9 mouse cellular contexts compared by ENCODE assay signal in the genomic region with DNA sequence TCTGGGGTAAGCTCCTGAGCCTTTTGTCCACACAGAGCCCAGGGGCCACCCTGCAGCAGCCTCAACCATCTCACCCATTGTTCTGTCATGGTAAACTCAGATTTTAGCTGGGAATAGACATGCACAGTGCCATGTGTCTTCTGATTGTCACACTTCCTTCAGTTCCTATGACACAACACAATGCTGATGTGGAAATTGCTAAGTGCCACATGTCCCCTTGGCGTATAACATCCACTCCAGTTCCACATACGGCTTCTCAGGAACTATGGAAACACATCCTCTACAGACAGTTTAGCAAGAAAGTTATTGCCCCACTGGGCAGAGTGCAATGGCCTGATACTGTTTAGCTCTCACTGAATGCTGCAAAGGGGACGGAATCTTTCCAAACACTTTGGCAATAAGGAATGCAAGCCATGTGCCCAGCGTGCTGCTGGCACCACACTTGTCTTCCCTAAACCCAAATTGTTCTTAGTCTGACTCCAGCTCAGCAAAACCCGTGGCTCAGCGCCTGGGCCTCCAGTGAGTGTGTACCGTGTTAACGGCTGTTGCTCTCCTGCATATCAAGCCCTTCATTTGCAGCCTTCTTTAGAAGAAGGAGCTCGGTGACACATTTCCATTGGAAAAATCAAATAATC.
DNase-seq lines count a peak whose midpoint lies in the region; ATAC-seq lines count a peak whose summit lies in the region.
"Had no signal": no experiment of that assay in that cellular context is flagged by ENCODE, and none has a peak within 500 bp of the region (broad histone marks: within the 10 kb centered on the region; RNA-seq: fewer than 3 reads in every experiment).

No protein-coding gene starts in this region.

- no peak for ATAC-seq in kidney, embryonic 15.5 days (replicated peaks; ENCODE audit: low FRiP score)
- peak; percentile 82 for ATAC-seq in lung, embryonic 16.5 days (ENCODE audit: low read depth)
- ATAC-seq in erythroid progenitor cell, adult 5-6 weeks (replicated peaks; ENCODE audit: low FRiP score, poor library complexity, severe bottlenecking): no peak

- H3K27me3 ChIP-seq in kidney, embryonic 15.5 days: no peaks in the 10 kb centered on the region
- H3K27me3 ChIP-seq in lung, embryonic 16.5 days (ENCODE audit: control insufficient read depth, insufficient read depth, low read depth, low read length): no peaks in the 10 kb centered on the region

- DNase-seq in kidney, postnatal 10 days: no peak
- DNase-seq in cerebellum, adult 11-12 months: peak; percentile 45
- DNase-seq in fibroblast of lung, adult 2 months (ENCODE audit: low read depth): peak; percentile 70
- no peak for DNase-seq in c-Kit-positive CD71-positive TER-119-positive erythroid progenitor cells, embryonic 14.5 days (ENCODE audit: low spot score)
- no peak for DNase-seq in urinary bladder, postnatal 25 days (ENCODE audit: low spot score)

- no peak overlapping the region for H3K4me3 ChIP-seq in kidney, embryonic 15.5 days (replicated peaks)
- no peak overlapping the region for H3K4me3 ChIP-seq in lung, embryonic 16.5 days (ENCODE audit: low read length)

- H3K9me3 ChIP-seq in kidney, embryonic 15.5 days (replicated peaks): no peaks in the 10 kb centered on the region
- H3K9me3 ChIP-seq in lung, embryonic 16.5 days (ENCODE audit: control insufficient read depth, low read length): no peaks in the 10 kb centered on the region

- peak overlapping the region; percentile 47 for H3K27ac ChIP-seq in kidney, embryonic 15.5 days
- H3K27ac ChIP-seq in lung, embryonic 16.5 days (ENCODE audit: low read length): peak overlapping the region; percentile 80
- H3K27ac ChIP-seq: kidney, postnatal 0 days had no signal

- H3K36me3 ChIP-seq in kidney, embryonic 15.5 days: no peaks in the 10 kb centered on the region
- no peaks in the 10 kb centered on the region for H3K36me3 ChIP-seq in lung, embryonic 16.5 days (ENCODE audit: control insufficient read depth, insufficient read depth, low read length)

- H3K4me2 ChIP-seq in kidney, embryonic 15.5 days: no peak overlapping the region
- H3K4me2 ChIP-seq in lung, embryonic 16.5 days (ENCODE audit: low read depth, low read length): no peak overlapping the region

- peaks cover 48% of the 10 kb centered on the region for H3K4me1 ChIP-seq in kidney, embryonic 15.5 days
- peaks cover 7% of the 10 kb centered on the region; the same call in 1 of the 2 replicates for H3K4me1 ChIP-seq in lung, embryonic 16.5 days (replicated peaks; ENCODE audit: control insufficient read depth, insufficient read depth, low read length)

- H3K9ac ChIP-seq in kidney, embryonic 15.5 days: no peak overlapping the region
- no peak overlapping the region for H3K9ac ChIP-seq in lung, embryonic 16.5 days (ENCODE audit: low read length)

- 61% methylated on average over 9 of the region's 9 CpGs for WGBS in kidney, embryonic 15.5 days
- 57% methylated on average over 9 of the region's 9 CpGs for WGBS in lung, embryonic 16.5 days

Comparison
In these comparisons a context has a peak if more than half of its experiments do, and no peak if none do; other contexts are left out.
1. DNase-seq: peak in cerebellum, adult 11-12 months (single experiment) and fibroblast of lung, adult 2 months (single experiment); none in kidney, postnatal 10 days (single experiment), c-Kit-positive CD71-positive TER-119-positive erythroid progenitor cells, embryonic 14.5 days (single experiment) and urinary bladder, postnatal 25 days (single experiment).